Mouse (Mus musculus): ENCODE measurements around the gene Cwc25. TPM values are rescaled to one million over a fixed set of nuclear protein-coding genes. Genes with fewer than 3 reads are reported as not detected.

The Cwc25 gene
- polyA plus RNA-seq, 1 experiment from 2014 or later = 11.9 TPM

- peaks cover 20% of the 10 kb centered on the region; the same call in 1 of the 2 replicates for H3K36me3 ChIP-seq (ENCODE audit: control insufficient read depth, insufficient read depth, low read length)
- ATAC-seq = no peak
These were observed 13.8 kb upstream of the Cwc25 start for GRCm38 (mm10) chr11:97779968-97780701.

GRCm38 (mm10) chr11:97778918-97779317 lies 12.6 kb upstream of the Cwc25 start:
- ATAC-seq = no peak
- no peak overlapping the region for H3K27ac ChIP-seq (ENCODE audit: low read length)
- H3K36me3 ChIP-seq (ENCODE audit: control insufficient read depth, insufficient read depth, low read length) = peaks cover 20% of the 10 kb centered on the region; the same call in 1 of the 2 replicates
- H3K27me3 ChIP-seq (replicated peaks; ENCODE audit: control insufficient read depth, insufficient read depth, low read length) = no peaks in the 10 kb centered on the region
- no peak overlapping the region for H3K4me2 ChIP-seq (ENCODE audit: low read depth, low read length)
- peaks cover 11% of the 10 kb centered on the region for H3K4me1 ChIP-seq (ENCODE audit: control insufficient read depth, insufficient read depth, low read length)
- 81% methylated on average over 1 of the region's 1 CpGs for WGBS
- H3K9ac ChIP-seq (ENCODE audit: low read depth, low read length) = no peak overlapping the region
- no peaks in the 10 kb centered on the region for H3K9me3 ChIP-seq (ENCODE audit: control insufficient read depth, low read length)
- H3K4me3 ChIP-seq (ENCODE audit: low read length) = no peak overlapping the region

More at GRCm38 (mm10) chr11:97779968-97780701, 13.8 kb upstream of the Cwc25 start:
- peaks cover 11% of the 10 kb centered on the region for H3K4me1 ChIP-seq (ENCODE audit: control insufficient read depth, insufficient read depth, low read length)
- no peaks in the 10 kb centered on the region for H3K27me3 ChIP-seq (replicated peaks; ENCODE audit: control insufficient read depth, insufficient read depth, low read length)
- H3K27ac ChIP-seq (ENCODE audit: low read length) = 0 out of 2 replicates have a peak overlapping the region, but pooled peaks have one; percentile 7
- H3K9me3 ChIP-seq (ENCODE audit: control insufficient read depth, low read length) = no peaks in the 10 kb centered on the region
- peak overlapping the region; percentile 97; the same call in 1 of the 2 replicates for H3K9ac ChIP-seq (ENCODE audit: low read depth, low read length)
- H3K4me2 ChIP-seq (ENCODE audit: low read depth, low read length) = peak overlapping the region; percentile 68
- peak overlapping the region; percentile 82 for H3K4me3 ChIP-seq (ENCODE audit: low read length)
- 61% methylated on average over 2 of the region's 2 CpGs for WGBS

GRCm38 (mm10) chr11:97777129-97777529 lies 10.8 kb upstream of the Cwc25 start:
- Histone ChIP-seq H3K27me3 (replicated peaks; ENCODE audit: control insufficient read depth, insufficient read depth, low read length) (no peaks in the 10 kb centered on the region), H3K27ac (ENCODE audit: low read length) (no peak overlapping the region), H3K36me3 (ENCODE audit: control insufficient read depth, insufficient read depth, low read length) (peaks cover 20% of the 10 kb centered on the region; the same call in 1 of the 2 replicates), H3K9me3 (ENCODE audit: control insufficient read depth, low read length) (no peaks in the 10 kb centered on the region), H3K4me2 (ENCODE audit: low read depth, low read length) (no peak overlapping the region), H3K9ac (ENCODE audit: low read depth, low read length) (no peak overlapping the region), H3K4me1 (ENCODE audit: control insufficient read depth, insufficient read depth, low read length) (peaks cover 11% of the 10 kb centered on the region), H3K4me3 (ENCODE audit: low read length) (no peak overlapping the region)
- 46% methylated on average over 2 of the region's 2 CpGs for WGBS
- peak; percentile 32 for ATAC-seq

GRCm38 (mm10) chr11:97776497-97777128 lies 10.3 kb upstream of the Cwc25 start:
- no peak overlapping the region for H3K4me2 ChIP-seq (ENCODE audit: low read depth, low read length)
- H3K36me3 ChIP-seq (ENCODE audit: control insufficient read depth, insufficient read depth, low read length) = peaks cover 20% of the 10 kb centered on the region; the same call in 1 of the 2 replicates
- ATAC-seq = peak; percentile 47
- no peak overlapping the region for H3K9ac ChIP-seq (ENCODE audit: low read depth, low read length)
- no peaks in the 10 kb centered on the region for H3K27me3 ChIP-seq (replicated peaks; ENCODE audit: control insufficient read depth, insufficient read depth, low read length)
- H3K4me1 ChIP-seq (ENCODE audit: control insufficient read depth, insufficient read depth, low read length) = peaks cover 11% of the 10 kb centered on the region
- no peak overlapping the region for H3K4me3 ChIP-seq (ENCODE audit: low read length)
- 65% methylated on average over 5 of the region's 5 CpGs for WGBS
- H3K27ac ChIP-seq (ENCODE audit: low read length) = no peak overlapping the region
- H3K9me3 ChIP-seq (ENCODE audit: control insufficient read depth, low read length) = no peaks in the 10 kb centered on the region

- H3K27me3 ChIP-seq (replicated peaks; ENCODE audit: control insufficient read depth, insufficient read depth, low read length) = no peaks in the 10 kb centered on the region
- H3K27ac ChIP-seq (ENCODE audit: low read length) = no peak within 1 kb of the TSS
- WGBS = 51% methylated on average over 17 of the region's 17 CpGs
- H3K4me3 ChIP-seq (ENCODE audit: low read length) = no peak within 1 kb of the TSS
- peaks cover 11% of the 10 kb centered on the region for H3K4me1 ChIP-seq (ENCODE audit: control insufficient read depth, insufficient read depth, low read length)
- ATAC-seq = no peak
- peaks cover 20% of the 10 kb centered on the region; the same call in 1 of the 2 replicates for H3K36me3 ChIP-seq (ENCODE audit: control insufficient read depth, insufficient read depth, low read length)
- H3K9me3 ChIP-seq (ENCODE audit: control insufficient read depth, low read length) = no peaks in the 10 kb centered on the region
- no peak within 1 kb of the TSS for H3K4me2 ChIP-seq (ENCODE audit: low read depth, low read length)
- H3K9ac ChIP-seq (ENCODE audit: low read depth, low read length) = no peak within 1 kb of the TSS
These were observed 9.6 kb upstream of the Cwc25 start, which contains the start of gene 1700001P01Rik for GRCm38 (mm10) chr11:97775808-97776496. Gene 1700001P01Rik (minus strand): TSS chr11:97775918.

DNA sequence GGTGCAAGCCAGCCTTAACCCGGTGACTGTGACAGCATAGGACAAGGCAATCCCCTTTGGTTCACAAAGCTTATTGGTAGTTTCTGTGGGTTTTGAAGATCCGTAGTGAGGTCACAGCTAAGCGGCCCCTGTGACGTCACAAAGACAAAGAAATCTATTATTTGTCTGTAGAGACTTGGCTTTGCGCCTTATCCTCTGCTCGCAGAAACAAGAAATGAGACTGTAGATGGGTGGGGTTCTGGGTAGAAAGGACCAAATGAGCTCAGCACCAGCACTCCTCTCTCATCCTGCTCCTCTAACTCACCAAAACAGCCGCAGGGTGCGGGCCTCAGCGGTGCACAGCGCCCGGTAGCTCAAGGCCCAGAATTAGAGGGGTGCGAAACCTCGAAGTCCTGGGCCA lies 8.8 kb upstream of the Cwc25 start:
- H3K4me2 ChIP-seq (ENCODE audit: low read depth, low read length) = no peak overlapping the region
- no peak overlapping the region for H3K27ac ChIP-seq (ENCODE audit: low read length)
- H3K4me1 ChIP-seq (ENCODE audit: control insufficient read depth, insufficient read depth, low read length) = peaks cover 4% of the 10 kb centered on the region; the same call in 1 of the 2 replicates
- H3K36me3 ChIP-seq (ENCODE audit: control insufficient read depth, insufficient read depth, low read length) = peaks cover 18% of the 10 kb centered on the region; the same call in 1 of the 2 replicates
- no peaks in the 10 kb centered on the region for H3K27me3 ChIP-seq (replicated peaks; ENCODE audit: control insufficient read depth, insufficient read depth, low read length)
- 78% methylated on average over 13 of the region's 13 CpGs for WGBS
- H3K9ac ChIP-seq (ENCODE audit: low read depth, low read length) = no peak overlapping the region
- peak; percentile 15; the same call in 1 of the 2 replicates for ATAC-seq
- H3K9me3 ChIP-seq (ENCODE audit: control insufficient read depth, low read length) = no peaks in the 10 kb centered on the region
- no peak overlapping the region for H3K4me3 ChIP-seq (ENCODE audit: low read length)

GRCm38 (mm10) chr11:97771410-97771809 lies 5.1 kb upstream of the Cwc25 start:
- WGBS = 79% methylated on average over 14 of the region's 14 CpGs
- no peaks in the 10 kb centered on the region; the same call in 1 of the 2 replicates for H3K36me3 ChIP-seq (ENCODE audit: control insufficient read depth, insufficient read depth, low read length)
- no peak overlapping the region for H3K9ac ChIP-seq (ENCODE audit: low read depth, low read length)
- H3K4me3 ChIP-seq (ENCODE audit: low read length) = no peak overlapping the region
- H3K27ac ChIP-seq (ENCODE audit: low read length) = no peak overlapping the region
- no peak for ATAC-seq
- H3K4me2 ChIP-seq (ENCODE audit: low read depth, low read length) = no peak overlapping the region
- no peaks in the 10 kb centered on the region for H3K9me3 ChIP-seq (ENCODE audit: control insufficient read depth, low read length)
- no peaks in the 10 kb centered on the region for H3K4me1 ChIP-seq (ENCODE audit: control insufficient read depth, insufficient read depth, low read length)
- no peaks in the 10 kb centered on the region for H3K27me3 ChIP-seq (replicated peaks; ENCODE audit: control insufficient read depth, insufficient read depth, low read length)

DNA sequence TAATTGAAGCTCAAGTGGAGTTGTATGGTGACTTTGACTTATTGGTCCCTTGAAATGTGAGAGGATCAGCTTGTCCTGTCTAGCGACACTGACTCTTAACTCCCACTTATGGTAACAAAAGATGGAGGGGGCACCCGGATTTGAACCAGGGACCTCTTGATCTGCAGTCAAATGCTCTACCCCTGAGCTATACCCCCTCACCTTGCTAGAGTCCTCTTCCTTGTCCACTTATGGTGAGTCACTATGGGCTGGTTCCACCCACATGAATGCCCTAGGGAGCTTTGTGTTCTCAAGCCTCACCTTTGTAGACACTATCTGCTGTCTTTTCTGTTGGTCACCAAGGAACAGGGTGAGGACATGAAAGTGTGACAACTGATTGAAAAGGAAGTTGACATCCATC lies 3.3 kb upstream of the Cwc25 start:
- Histone ChIP-seq H3K9me3 (ENCODE audit: control insufficient read depth, low read length) (no peaks in the 10 kb centered on the region), H3K9ac (ENCODE audit: low read depth, low read length) (no peak overlapping the region), H3K4me3 (ENCODE audit: low read length) (no peak overlapping the region), H3K36me3 (ENCODE audit: control insufficient read depth, insufficient read depth, low read length) (no peaks in the 10 kb centered on the region), H3K4me1 (ENCODE audit: control insufficient read depth, insufficient read depth, low read length) (peaks cover 11% of the 10 kb centered on the region), H3K4me2 (ENCODE audit: low read depth, low read length) (no peak overlapping the region), H3K27ac (ENCODE audit: low read length) (no peak overlapping the region), H3K27me3 (replicated peaks; ENCODE audit: control insufficient read depth, insufficient read depth, low read length) (no peaks in the 10 kb centered on the region)
- 19% methylated on average over 2 of the region's 2 CpGs for WGBS
- peak; percentile 14; the same call in 1 of the 2 replicates for ATAC-seq

- no peak overlapping the region for H3K27ac ChIP-seq (ENCODE audit: low read length)
- no peaks in the 10 kb centered on the region for H3K9me3 ChIP-seq (ENCODE audit: control insufficient read depth, low read length)
- H3K9ac ChIP-seq (ENCODE audit: low read depth, low read length) = no peak overlapping the region
- no peak overlapping the region for H3K4me3 ChIP-seq (ENCODE audit: low read length)
- no peaks in the 10 kb centered on the region for H3K27me3 ChIP-seq (replicated peaks; ENCODE audit: control insufficient read depth, insufficient read depth, low read length)
- H3K4me2 ChIP-seq (ENCODE audit: low read depth, low read length) = no peak overlapping the region
- peaks cover 22% of the 10 kb centered on the region for H3K36me3 ChIP-seq (ENCODE audit: control insufficient read depth, insufficient read depth, low read length)
- H3K4me1 ChIP-seq (ENCODE audit: control insufficient read depth, insufficient read depth, low read length) = peaks cover 11% of the 10 kb centered on the region
- ATAC-seq = no peak
These were observed 4.7 kb downstream of the Cwc25 start for GRCm38 (mm10) chr11:97761638-97762037.

Data from intestine, embryonic 16.5 days (tissue).